Mouse (Mus musculus) midbrain, embryonic 16.5 days (tissue): ENCODE data around the gene Ank. TPM values are rescaled to one million over a fixed set of nuclear protein-coding genes. Genes with fewer than 3 reads are reported as not detected.

Source experiments
- ATAC-seq: fragments of 200-750 bp; cut with Nextera tagmentation; 2 replicates; pipeline ENCODE4 v1.8.0; 2017; ENCODE audit warnings: moderate TSS enrichment
- H3K27ac ChIP-seq: fragments of 300-500 bp; sonication (generic); 2 replicates; pipeline ENCODE4 v1.5.1; 2014; ENCODE audit warnings: mild to moderate bottlenecking, low read length, mixed read lengths
- H3K27me3 ChIP-seq: fragments of 300-500 bp; sonication (generic); 2 replicates; pipeline ENCODE4 v1.6.1; 2014; ENCODE audit warnings: low read depth, low read length, mixed read lengths; ENCODE audit not compliant: control insufficient read depth, insufficient read depth
- H3K36me3 ChIP-seq: fragments of 300-500 bp; sonication (generic); 2 replicates; pipeline ENCODE4 v1.6.1; 2014; ENCODE audit warnings: mild to moderate bottlenecking, low read length, moderate library complexity, mixed read lengths; ENCODE audit not compliant: control insufficient read depth, insufficient read depth
- H3K4me1 ChIP-seq: fragments of 300-500 bp; sonication (generic); 2 replicates; pipeline ENCODE4 v1.6.1; 2014; ENCODE audit warnings: mild to moderate bottlenecking, low read length, mixed read lengths; ENCODE audit not compliant: control insufficient read depth, insufficient read depth
- H3K4me2 ChIP-seq: fragments of 300-500 bp; sonication (generic); 2 replicates; pipeline ENCODE4 v1.6.1; 2014; ENCODE audit warnings: mild to moderate bottlenecking, low read length, mixed read lengths
- H3K4me3 ChIP-seq: fragments of 300-500 bp; sonication (generic); 2 replicates; pipeline ENCODE4 v1.5.1; 2014; ENCODE audit warnings: low read depth, mild to moderate bottlenecking, low read length, moderate library complexity, mixed read lengths
- H3K9ac ChIP-seq: fragments of 300-500 bp; sonication (generic); 2 replicates; pipeline ENCODE4 v1.6.1; 2014; ENCODE audit warnings: low read depth, low read length, mixed read lengths
- H3K9me3 ChIP-seq: fragments of 300-500 bp; sonication (generic); replicated peaks from 2 replicates; pipeline ENCODE4 v1.6.1; 2014; ENCODE audit warnings: mild to moderate bottlenecking, low read length, mixed read lengths; ENCODE audit not compliant: control insufficient read depth, poor library complexity, severe bottlenecking
- WGBS: fragments of 180-500 bp; shearing (Covaris S2); extraction: QIAGEN DNeasy Blood & Tissue Kit; methylation state at CpG from one replicate; pipeline ENCODE4 v1.1.7; 2014; 5-methylcytosine and 5-hydroxymethylcytosine counted together
- polyA plus RNA-seq: library from polyadenylated mRNA; unstranded; fragments of >200 nt; fragmentation: Nextera tagmentation; extraction: Ambion mirVana; gene quantifications from 2 replicates; pipeline ENCODE4 v1.2.1, GENCODE M21; 2015

The Ank gene
- polyA plus RNA-seq, 1 experiment from 2014 or later, result 15.7 TPM

DNA sequence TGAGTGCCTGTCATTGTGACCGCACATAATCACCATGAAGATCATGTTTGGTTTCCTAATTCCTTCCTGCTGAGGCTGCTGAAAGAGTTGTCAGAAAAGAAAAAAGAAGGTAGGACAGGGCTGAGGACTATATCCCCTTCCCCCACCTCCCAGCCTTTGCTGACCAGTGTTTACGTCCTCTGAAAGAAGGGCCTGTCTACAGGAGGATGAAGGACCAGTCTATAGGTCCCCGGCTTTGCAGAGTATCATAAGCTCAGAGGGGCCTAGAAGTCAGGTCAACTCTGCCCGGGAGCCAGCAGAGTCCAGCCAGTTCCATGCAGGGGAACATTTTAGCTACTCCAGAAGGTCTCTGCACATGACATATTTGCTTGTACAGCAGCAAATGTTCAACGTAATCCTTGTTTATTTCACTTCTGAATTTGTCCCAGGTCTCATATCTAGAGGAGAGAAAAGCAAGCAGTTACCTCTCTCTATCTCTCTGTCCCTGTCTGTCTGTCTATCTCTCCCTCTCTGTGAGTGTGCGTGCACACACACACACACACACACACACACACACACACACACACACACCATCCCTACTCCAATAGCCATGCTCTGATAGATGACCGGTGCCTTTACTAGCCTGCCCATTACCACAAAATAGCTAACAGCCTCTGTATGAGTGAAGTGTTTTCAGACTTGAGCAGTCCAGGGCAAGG, 31.0 kb downstream of the Ank start:
- H3K9ac ChIP-seq, result no peak overlapping the region
- H3K36me3 ChIP-seq, result no peaks in the 10 kb centered on the region
- no peak overlapping the region for H3K4me3 ChIP-seq
- H3K27me3 ChIP-seq, result no peaks in the 10 kb centered on the region
- WGBS, result 44% methylated on average over 7 of the region's 7 CpGs
- H3K9me3 ChIP-seq, result no peaks in the 10 kb centered on the region
- peaks cover 7% of the 10 kb centered on the region for H3K4me1 ChIP-seq
- no peak overlapping the region for H3K27ac ChIP-seq
- ATAC-seq, result no peak
- H3K4me2 ChIP-seq, result no peak overlapping the region

DNA sequence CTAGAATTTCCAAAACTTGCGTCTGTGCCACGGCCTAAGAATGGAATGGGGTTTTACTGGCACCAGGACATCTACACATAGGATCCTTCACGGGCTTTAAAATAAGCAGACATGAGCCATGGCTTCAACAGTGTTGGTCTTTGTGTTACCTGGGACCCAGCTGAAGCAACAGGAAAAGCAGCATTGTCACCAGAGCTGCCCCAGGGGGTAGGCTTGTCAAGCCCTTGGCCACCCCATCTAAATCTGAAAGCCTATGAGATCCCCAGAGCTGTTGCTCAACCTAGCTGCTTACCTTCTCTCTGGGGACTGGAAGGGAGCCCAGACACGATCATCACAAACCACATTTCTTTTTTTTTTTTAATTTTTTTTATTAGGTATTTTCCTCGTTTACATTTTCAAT, 31.6 kb downstream of the Ank start:
- Histone ChIP-seq H3K27ac (no peak overlapping the region), H3K9ac (no peak overlapping the region), H3K4me1 (peaks cover 7% of the 10 kb centered on the region), H3K4me2 (no peak overlapping the region), H3K36me3 (no peaks in the 10 kb centered on the region), H3K4me3 (no peak overlapping the region), H3K9me3 (no peaks in the 10 kb centered on the region), H3K27me3 (no peaks in the 10 kb centered on the region)
- no peak for ATAC-seq
- 84% methylated on average over 5 of the region's 5 CpGs for WGBS

DNA sequence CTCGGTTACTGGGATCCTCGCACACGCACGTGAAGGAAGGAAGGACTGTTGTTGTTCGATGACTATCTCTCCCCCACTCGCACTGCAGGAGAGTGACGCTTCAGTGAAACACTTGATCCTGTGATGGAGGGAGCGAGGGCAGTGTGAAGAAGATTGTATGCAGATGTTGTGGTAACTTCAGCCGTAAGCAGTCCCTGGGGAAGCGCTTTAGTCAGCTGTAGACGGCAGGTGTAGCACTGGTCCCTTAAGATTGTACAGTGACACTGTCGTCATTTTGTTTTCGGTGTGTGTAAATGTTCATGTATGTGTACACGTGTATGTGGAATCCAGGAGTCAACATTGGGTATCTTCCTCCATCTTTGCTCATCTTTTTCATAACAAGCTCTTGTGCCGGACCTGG, 33.9 kb downstream of the Ank start:
- 84% methylated on average over 15 of the region's 15 CpGs for WGBS
- Histone ChIP-seq H3K36me3 (no peaks in the 10 kb centered on the region), H3K27ac (no peak overlapping the region), H3K4me3 (no peak overlapping the region), H3K4me1 (peaks cover 5% of the 10 kb centered on the region), H3K4me2 (no peak overlapping the region), H3K9ac (no peak overlapping the region), H3K9me3 (no peaks in the 10 kb centered on the region), H3K27me3 (no peaks in the 10 kb centered on the region)
- ATAC-seq, result no peak

DNA sequence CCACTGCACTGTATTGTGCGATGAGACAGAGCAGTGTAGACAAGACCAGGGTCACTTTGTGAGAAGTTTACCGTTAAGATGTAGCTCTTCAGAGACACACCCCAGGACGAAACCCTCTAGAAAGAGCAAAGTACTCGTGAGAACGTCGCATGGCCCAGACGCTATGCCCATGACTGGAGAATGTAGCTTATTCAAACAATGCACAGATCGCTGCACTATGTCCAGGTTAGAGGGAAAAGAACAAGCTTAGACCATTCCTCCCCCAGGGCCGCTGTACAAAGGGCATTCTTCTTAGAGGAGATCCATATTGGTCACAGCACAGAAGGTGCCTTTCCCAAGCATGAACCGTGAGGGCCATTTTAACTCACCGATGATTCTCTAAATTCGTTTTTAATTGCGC, 35.9 kb downstream of the Ank start:
- Histone ChIP-seq H3K9me3 (no peaks in the 10 kb centered on the region), H3K4me3 (no peak overlapping the region), H3K27me3 (no peaks in the 10 kb centered on the region), H3K4me1 (no peaks in the 10 kb centered on the region), H3K27ac (no peak overlapping the region), H3K9ac (no peak overlapping the region), H3K36me3 (no peaks in the 10 kb centered on the region), H3K4me2 (no peak overlapping the region)
- WGBS, result 88% methylated on average over 13 of the region's 13 CpGs
- no peak for ATAC-seq

DNA sequence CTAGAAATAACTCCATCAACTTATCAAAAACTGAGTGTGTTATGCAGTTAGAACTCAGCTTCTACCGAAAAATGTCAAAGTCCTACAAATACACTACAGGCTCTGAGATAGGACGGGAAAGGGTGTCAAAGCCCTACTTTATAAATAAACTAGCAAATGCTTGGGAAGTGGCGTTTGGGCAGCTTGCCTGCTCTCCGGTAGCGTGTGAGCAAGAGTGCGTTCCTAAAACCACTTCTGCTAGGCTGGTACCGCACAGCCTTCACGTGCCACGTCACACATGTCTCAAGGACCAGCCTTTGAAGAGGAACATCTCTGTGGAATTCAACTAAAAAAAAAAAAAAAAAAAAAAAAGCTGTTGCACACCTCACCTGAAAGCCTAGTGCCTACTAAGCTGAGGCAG, 36.7 kb downstream of the Ank start:
- Histone ChIP-seq H3K27ac (no peak overlapping the region), H3K4me2 (no peak overlapping the region), H3K4me3 (no peak overlapping the region), H3K36me3 (no peaks in the 10 kb centered on the region), H3K9me3 (no peaks in the 10 kb centered on the region), H3K9ac (no peak overlapping the region), H3K4me1 (no peaks in the 10 kb centered on the region), H3K27me3 (no peaks in the 10 kb centered on the region)
- ATAC-seq, result no peak
- 87% methylated on average over 9 of the region's 9 CpGs for WGBS

DNA sequence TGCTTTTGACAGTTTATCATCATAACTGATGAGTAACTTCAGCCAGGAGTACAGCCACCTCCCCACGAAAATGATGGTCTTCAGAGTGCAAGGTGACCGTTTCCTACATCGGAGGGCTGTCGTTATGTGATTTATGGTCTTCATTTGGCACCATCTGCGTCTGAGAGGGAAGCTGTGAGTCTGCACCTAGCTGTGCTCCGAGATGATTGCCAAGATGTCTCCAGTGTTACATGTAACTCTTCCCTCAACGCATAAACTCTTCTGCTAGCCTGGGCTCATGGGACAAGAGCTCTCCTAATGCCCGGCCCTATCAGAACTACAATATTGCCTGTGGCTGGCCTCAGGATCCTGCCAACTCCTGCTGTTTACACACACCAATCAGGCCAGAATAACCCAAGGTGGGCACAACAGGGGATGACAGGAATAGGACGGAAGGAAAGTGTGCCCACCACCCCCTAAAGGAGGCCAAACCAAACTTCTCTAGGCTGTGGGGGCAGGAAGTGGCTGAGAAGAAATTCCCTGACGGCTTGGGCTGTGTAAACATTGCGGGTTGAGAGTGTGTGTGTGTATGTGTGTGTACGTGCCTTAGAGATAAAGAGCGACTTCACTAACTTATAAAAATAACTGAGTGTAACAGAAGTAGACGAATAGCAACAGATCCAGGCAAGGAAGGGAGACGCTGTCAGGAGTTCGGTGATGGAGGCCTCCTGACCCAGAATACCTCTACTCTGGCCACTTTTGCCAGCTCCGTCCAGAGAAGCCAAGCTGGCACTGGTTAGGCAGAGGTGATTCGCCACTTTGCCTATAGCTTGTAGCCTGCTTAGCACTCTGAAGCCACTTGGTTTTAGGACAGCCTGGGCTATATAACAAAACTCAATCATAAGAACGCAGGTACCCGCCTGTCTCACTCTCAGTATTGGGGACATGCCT, 37.6 kb downstream of the Ank start:
- WGBS, result 90% methylated on average over 20 of the region's 20 CpGs
- Histone ChIP-seq H3K9ac (no peak overlapping the region), H3K27ac (no peak overlapping the region), H3K27me3 (no peaks in the 10 kb centered on the region), H3K4me3 (no peak overlapping the region), H3K36me3 (no peaks in the 10 kb centered on the region), H3K4me1 (no peaks in the 10 kb centered on the region), H3K9me3 (no peaks in the 10 kb centered on the region), H3K4me2 (no peak overlapping the region)
- no peak for ATAC-seq

DNA sequence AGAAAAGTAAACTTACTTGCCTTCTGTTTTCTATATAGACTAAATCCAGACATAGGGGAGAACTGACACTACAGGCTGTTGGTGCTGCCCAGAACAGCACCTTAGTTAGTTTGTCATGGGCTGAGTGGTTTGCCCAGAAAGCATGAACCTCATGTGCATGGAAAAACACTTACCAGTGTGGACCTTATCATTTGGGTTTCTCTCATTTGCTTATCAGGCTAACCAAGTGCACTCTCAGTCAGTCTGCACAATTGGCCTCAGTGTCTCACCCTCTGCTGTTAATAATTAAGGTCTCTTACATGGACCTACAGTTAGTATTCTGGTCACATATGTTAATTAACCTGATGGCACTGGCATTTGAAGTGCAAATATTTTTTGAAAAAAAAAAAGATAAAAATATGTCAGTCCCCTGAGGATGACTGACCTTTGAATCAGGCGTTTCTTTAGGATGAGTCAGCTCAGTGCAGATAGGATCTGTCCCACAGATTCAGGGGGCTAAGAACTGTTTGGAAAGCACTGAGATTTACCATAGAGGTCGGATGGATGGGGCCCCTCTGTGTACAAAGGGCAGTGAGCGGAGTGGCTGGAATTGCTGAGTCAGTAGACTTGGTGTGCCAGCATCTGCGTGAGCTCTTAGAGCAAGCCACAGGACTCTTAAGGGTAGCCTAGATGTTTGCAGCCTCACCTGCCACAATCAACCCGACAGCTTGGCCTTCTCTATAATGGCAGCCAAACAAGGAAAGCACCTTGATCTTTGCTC, 39.8 kb downstream of the Ank start:
- H3K9ac ChIP-seq, result no peak overlapping the region
- 66% methylated on average over 5 of the region's 5 CpGs for WGBS

DNA sequence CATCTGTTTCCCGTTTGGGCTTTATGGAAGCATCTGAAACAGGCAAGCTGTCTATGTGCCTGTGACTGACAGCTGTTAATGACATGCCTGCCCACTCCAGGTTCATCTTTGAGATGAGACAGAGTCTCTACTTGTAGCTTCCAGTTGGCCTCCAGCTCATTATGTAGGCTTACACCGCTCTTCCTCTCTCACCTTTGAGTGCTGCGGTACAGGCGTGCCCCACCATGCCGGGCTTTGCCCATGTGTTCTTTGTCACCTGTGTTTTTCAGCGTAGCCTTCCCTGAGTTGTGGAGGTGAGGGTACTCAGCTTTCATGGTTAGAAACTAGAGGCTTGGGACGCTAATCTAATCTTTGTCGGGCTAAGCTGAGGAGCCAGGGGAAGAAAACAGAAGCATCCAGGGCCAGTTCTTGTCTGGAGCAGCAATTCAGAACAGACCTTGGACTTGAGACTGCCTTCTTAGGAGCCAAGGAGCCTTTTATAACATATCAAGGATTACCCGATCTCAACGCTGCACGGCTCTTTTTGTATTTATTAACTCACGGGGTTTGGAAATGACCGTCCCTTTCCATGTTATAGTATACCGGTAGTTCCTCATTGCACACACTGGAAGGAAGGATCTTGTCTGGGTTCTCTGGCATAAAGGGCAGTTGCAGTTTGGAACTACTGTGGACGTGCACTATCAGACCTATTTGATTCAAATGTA, 40.6 kb downstream of the Ank start:
- 90% methylated on average over 15 of the region's 15 CpGs for WGBS
- H3K4me1 ChIP-seq, result no peaks in the 10 kb centered on the region
- H3K4me2 ChIP-seq, result no peak overlapping the region
- no peaks in the 10 kb centered on the region for H3K27me3 ChIP-seq
- H3K9ac ChIP-seq, result no peak overlapping the region
- ATAC-seq, result no peak
- H3K27ac ChIP-seq, result no peak overlapping the region
- H3K36me3 ChIP-seq, result no peaks in the 10 kb centered on the region
- H3K9me3 ChIP-seq, result no peaks in the 10 kb centered on the region
- no peak overlapping the region for H3K4me3 ChIP-seq

More for the DNA sequence above, 39.8 kb downstream of the Ank start:
- ATAC-seq, result no peak
- Histone ChIP-seq H3K4me1 (no peaks in the 10 kb centered on the region), H3K4me2 (no peak overlapping the region), H3K27me3 (no peaks in the 10 kb centered on the region), H3K4me3 (no peak overlapping the region), H3K9me3 (no peaks in the 10 kb centered on the region), H3K27ac (no peak overlapping the region), H3K36me3 (no peaks in the 10 kb centered on the region)
